Mouse (Mus musculus) layer of hippocampus, postnatal 10 days (tissue): ENCODE measurements at regions not wholly inside any gene's neighbourhood (a gene's known extent, or its start where the extent isn't known, plus 50 kb on each side); places are given as distances from the start of the nearest gene placed in this dataset.
A peak's percentile ranks its signal among the peaks of the same experiment; 100 is the strongest.

ENCODE experiments used
- DNase-seq, 2 experiments: peaks; one replicate each; pipeline ENCODE4 v3.0.0; 2021; ENCODE audit warnings: low spot score in 2 of 2

GRCm38 (mm10) chr1:164631679-164632078 lies 164.8 kb upstream of the Dpt start:
- DNase-seq = no peak

DNA sequence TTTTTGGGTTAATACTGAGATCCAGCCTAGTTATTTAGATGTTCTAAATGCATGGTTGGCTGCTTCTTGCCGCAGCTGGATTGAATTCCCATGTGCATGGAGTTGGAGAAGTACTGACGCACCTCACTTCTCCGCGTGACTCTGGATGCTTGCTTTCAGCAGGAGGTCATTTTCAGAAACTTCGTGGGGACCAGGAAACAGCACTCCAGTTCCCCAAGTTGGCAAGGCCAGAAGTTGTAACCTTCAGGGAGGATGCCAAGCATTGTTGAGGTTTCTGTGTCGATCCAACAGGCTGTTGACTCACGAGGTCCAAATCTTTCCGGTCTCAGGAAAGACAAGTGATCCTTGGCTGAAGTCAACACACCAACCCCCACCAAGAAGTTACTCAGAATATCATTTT lies 167.6 kb upstream of the Dpt start:
- DNase-seq = no peak

- no peak for DNase-seq
These were observed 164.8 kb upstream of the Atp1b1 start for GRCm38 (mm10) chr1:164622946-164623345.

DNA sequence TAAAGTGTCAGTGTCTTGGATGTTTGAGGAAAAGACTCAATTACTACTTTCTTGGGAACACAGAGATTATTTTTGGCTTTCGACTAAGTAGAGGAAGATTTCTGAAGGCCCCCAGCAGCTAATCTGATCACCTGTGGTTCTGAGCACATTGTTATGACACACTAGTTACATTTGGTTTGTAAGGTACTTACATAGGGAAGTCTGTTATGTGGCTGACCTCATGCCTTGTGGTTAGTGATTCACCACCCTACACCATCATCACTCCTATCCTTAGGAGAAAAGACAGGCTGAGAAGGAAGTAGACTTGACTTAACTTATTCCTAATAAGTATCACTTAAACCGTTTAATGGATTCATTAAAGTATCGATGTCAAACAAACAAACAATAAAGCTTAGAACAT lies 164.3 kb upstream of the Atp1b1 start:
- DNase-seq = no peak

DNA sequence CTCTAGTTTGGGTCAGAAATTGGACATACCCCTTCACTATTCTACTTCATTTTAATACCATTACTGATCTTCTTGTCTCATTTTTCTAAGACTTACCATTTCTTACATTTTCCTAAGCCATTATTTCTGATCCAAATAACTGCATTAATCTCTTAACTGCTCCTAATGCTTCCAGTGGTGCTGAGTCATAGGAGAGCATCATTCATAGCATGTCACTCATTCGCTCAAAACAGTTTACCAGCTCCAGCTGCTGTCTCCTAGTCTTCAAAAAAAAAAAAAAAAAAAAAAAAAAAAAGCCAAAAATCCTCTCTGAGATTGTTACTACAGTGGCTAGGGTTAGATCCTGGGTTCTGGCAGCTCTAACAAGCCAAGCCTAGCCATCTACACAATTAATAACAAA lies 162.0 kb upstream of the Atp1b1 start:
- no peak for DNase-seq

DNA sequence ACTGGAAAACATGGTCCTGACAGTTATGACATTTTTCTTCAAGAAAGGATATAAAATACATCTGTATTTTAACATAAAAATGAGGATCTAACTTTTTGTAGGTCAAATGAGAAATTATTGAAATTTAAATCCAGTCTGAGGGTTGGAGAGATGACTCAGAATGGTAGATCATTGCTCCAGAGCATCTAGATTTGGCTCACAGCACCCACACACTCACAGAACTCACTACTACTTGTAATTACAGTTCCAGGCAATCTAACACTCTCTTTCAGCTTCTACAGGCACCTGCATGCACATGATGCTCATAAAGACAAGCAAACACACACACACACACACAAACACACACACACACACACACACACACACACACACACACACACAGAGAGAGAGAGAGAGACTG lies 159.7 kb upstream of the Atp1b1 start:
- no peak for DNase-seq

- DNase-seq = no peak
These were observed 148.9 kb upstream of the Atp1b1 start for GRCm38 (mm10) chr1:164607061-164607460.

DNA sequence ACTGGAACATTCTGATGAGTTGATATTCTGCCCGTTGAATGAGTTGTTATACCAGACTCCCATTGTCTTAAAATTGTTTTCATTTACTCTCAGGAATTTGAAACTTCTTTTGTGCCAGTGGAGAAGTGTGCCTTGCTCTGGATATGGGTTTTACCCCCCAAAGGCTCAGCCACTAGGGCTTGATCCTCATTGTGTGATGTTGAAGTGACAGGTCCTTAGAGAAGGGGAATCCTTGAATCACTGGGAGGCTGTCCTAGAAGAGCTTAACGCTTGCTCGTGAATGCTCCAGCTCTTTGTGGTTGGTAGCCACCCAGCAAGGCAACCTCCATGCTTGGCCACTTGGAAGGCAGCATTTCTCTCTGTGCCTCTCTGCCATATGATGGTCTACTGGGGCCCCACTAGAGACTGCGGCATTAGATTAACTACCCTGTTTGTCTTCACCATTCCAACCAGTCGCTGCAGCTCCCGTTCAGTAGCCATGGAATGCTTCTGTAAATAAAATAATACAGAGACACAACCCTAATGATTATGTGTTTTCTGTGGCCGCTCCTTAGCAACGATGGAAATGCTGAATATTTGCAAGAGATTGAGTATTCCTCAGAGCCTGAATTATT lies 148.1 kb upstream of the Atp1b1 start:
- DNase-seq = peak in 1 of 2 experiments; percentile 31

- no peak for DNase-seq
These were observed 145.3 kb upstream of the Atp1b1 start for GRCm38 (mm10) chr1:164603433-164603832.

DNA sequence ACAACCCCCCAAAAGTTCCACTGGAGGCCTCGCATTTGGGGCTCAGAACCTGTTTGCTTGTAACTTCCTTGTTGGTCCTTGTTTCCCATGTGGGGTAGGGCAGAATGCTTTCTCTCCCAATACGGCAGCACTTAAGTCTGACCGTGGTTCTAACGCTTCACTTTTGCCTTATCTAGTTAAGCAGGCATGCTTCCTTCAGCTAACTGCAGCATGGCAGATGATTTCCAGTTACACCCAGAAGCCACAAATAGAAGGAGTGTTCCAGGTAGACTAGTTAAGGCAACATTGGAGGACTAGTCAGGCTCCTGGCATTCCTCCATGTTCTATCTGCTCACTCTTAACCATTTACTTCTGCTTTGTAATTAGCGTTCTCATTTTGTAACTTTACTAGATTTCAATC lies 144.4 kb upstream of the Atp1b1 start:
- DNase-seq = no peak

- no peak for DNase-seq
These were observed 132.1 kb upstream of the Atp1b1 start for GRCm38 (mm10) chr1:164590205-164590613.

DNA sequence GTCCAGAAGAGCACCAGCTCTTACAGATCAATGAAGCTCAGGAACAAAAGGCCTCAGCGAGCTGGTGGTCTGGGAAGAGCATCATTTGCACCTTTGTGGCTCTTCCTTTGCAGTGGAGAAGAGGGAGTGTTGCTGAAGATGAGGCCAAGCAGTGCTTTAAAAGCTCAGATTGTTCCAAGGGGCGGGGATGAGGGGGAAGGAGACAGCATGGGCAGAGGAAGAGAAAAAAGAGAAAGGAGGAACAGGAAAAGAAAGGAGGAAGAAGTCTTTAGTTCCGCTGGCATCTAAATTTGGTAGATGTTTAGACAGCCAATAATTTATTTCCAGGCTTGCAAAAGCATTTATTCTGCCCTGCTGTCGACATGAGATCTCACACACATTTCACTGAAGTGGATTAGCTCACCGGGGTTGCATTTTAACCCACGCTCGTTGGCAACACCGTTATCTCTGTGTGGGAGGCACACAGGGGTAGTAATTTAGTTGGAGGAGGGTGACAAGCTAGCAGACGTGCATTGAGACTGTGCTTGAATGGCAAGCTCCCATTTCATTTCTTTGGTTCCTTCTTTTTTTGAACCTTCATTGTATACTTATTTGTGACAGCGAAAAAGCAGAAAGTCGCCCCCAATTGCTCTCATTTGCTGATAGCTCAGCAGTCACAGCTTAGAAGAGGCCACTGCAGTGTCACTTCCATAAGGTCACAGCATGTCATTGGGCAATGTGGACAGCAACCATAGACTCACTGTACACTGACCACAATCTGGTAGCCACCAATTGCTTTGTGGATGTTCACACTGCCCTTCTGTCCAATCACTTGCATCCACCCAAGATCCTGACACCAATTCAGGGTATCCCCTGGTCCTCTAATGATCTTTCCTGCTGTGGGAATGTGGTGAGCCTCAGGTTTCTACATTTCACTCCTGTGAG lies 128.2 kb upstream of the Atp1b1 start:
- DNase-seq = peak; percentile 42 to 55

DNA sequence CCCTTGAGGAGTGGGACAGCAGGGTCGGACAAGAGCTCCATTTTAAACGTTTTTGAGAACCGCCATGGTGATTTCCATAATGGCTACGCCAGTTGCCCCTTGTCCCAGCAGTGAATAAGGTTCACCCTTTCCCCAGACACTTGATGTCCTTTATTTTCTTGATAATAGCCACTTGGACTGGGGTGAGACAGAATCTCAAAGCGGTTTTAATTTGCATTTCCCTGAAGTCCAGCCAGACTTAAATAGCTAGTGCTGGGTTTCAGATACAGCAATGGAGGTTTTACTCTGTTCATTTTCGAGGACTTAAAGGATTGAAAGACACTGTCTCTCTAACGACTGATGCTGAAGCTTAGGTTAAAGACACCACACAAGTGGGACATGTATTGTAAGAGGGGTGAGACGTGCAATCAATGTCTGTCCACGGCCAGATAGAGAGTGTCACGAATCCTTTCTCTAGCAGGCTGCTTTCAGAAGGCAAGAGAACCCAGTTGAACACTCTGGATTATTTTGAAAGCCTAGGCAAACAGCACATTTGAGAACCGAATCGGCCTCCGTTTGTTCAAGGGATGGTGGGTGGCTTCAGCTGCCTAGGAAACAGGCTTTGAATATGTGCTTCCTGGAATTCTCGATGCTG lies 118.8 kb upstream of the Atp1b1 start:
- peak; percentile 38 to 53 for DNase-seq

GRCm38 (mm10) chr1:164573639-164574038 lies 115.5 kb upstream of the Atp1b1 start:
- DNase-seq = no peak

- DNase-seq = no peak
These were observed 114.0 kb upstream of the Atp1b1 start for GRCm38 (mm10) chr1:164572183-164572582.

DNA sequence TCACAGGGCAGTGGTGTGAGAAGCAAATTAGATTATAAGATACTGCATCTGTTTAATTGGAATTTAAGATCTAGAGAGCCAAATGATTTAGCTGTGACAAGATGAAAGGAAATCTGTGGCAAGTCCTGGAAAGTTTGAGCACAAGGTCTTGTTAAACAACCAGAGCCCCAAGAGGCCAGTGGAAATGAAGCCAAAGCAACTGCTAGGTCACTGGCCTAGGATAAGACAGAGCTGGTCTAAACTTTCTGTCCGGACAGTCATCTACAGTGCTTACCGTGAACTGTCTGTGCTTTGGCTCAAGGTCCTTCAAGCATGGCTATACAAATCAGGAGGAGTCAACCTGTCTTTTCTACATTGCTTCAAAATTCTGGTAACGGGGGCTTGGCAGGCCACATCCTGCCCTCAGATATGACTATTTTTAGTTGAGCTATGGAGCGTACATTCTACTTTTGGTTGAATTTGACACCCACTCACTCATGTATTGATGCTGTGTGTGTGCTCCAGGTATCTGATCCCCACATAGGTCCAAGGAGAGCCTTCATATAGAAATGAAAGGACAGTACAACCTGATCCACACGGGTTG lies 113.4 kb upstream of the Atp1b1 start:
- no peak for DNase-seq

- DNase-seq = no peak
These were observed 106.7 kb upstream of the Atp1b1 start for GRCm38 (mm10) chr1:164564847-164565246.

DNA sequence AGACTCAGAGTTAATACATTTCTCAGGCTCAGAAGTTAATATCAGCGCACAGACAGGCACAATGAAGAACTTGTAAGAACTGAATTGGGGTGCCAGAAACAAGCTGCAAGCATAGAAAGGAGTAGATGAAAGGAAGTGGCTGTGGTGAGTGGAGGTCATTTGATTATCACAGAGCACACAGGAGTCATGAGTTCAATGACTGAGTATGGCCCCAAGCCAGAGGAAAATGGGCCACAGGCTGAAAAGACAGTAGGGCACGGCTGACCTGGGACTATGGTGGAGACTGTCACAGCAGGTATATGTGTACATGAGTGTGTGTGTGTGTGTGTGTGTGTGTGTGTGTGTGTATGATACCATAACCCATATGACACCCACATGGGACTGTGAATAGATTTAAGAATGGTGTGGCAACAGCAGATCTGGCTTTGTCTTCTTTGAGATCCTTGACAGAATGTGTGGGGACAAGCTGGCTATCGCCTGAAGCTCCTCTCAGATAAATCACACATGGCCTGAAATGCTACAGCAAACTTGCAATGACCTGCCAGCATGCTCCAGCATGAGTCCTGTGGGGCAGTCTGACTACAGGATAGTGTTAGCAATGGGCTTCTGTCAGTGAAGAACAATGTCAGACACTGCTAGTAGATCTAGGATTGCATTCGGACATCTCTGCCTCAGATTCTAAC lies 101.5 kb upstream of the Atp1b1 start:
- DNase-seq = no peak

GRCm38 (mm10) chr1:164552658-164553057 lies 94.5 kb upstream of the Atp1b1 start:
- no peak for DNase-seq

DNA sequence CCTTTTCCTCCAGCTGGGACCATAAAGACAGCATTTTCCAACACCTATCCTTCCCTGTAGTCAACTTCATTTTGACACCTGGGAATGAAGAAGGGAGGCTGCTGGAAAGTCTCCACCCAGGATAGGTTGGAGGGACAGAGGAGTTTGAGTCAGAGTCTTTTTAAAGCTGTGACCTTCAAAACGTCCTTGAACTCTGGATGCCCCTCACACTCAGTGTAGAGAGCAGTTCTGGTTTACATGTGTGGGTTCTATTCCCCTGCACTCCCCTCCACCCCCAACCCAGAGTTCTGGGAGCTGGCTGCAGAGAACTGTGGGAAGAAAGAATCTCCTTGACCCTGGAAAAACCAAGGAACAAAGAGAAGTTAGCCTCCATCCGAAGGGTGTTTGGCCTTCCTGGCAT lies 92.9 kb upstream of the Atp1b1 start:
- no peak for DNase-seq

DNA sequence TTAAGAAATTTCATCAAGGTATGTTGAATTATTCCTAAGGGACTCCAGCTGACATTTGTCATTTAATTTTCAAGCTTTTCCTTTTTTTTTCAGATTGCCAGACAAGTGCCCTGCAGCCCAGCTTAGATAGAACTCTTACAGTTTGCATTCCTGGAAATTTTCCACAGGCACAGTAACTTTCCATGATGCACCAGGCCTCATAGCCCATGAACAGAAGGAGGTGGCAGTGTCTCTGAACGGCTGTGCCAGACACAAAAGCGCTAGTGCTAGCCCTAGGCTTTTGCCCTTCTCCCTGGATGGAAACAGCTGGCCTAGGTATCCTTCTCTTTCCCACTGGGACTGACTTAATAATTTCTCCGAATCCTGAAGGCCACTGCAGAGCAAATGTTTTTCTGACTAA lies 92.4 kb upstream of the Atp1b1 start:
- no peak for DNase-seq
